Mouse (Mus musculus): ENCODE results near the gene Cmip.

The Cmip gene

GRCm38 (mm10) chr8:117347556-117347955, 90.7 kb downstream of the Cmip start:
- DNase-seq (ENCODE audit: low spot score in 2 of 2) = no peak

- no peak for DNase-seq (ENCODE audit: low spot score in 2 of 2)
Measured at GRCm38 (mm10) chr8:117348718-117349394, 92.0 kb downstream of the Cmip start.

GRCm38 (mm10) chr8:117349541-117349940, 92.7 kb downstream of the Cmip start:
- no peak for DNase-seq (ENCODE audit: low spot score in 2 of 2)

- DNase-seq (ENCODE audit: low spot score in 2 of 2) = no peak
Measured at GRCm38 (mm10) chr8:117352098-117352497, 95.2 kb downstream of the Cmip start.

GRCm38 (mm10) chr8:117355111-117355831, 98.4 kb downstream of the Cmip start:
- DNase-seq (ENCODE audit: low spot score in 2 of 2) = no peak

GRCm38 (mm10) chr8:117356109-117356672, 99.3 kb downstream of the Cmip start:
- no peak for DNase-seq (ENCODE audit: low spot score in 2 of 2)

GRCm38 (mm10) chr8:117357491-117358467, 100.9 kb downstream of the Cmip start:
- no peak for DNase-seq (ENCODE audit: low spot score in 2 of 2)

- DNase-seq (ENCODE audit: low spot score in 2 of 2) = no peak
Measured at GRCm38 (mm10) chr8:117360172-117360930, 103.5 kb downstream of the Cmip start.

GRCm38 (mm10) chr8:117361595-117362437, 105.0 kb downstream of the Cmip start:
- DNase-seq (ENCODE audit: low spot score in 2 of 2) = no peak

GRCm38 (mm10) chr8:117362438-117362726, 105.5 kb downstream of the Cmip start:
- no peak for DNase-seq (ENCODE audit: low spot score in 2 of 2)

- no peak for DNase-seq (ENCODE audit: low spot score in 2 of 2)
Measured at GRCm38 (mm10) chr8:117363291-117363690, 106.4 kb downstream of the Cmip start.

- no peak for DNase-seq (ENCODE audit: low spot score in 2 of 2)
Measured at GRCm38 (mm10) chr8:117364374-117365160, 107.7 kb downstream of the Cmip start.

GRCm38 (mm10) chr8:117366475-117366874, 109.6 kb downstream of the Cmip start:
- DNase-seq (ENCODE audit: low spot score in 2 of 2) = no peak

GRCm38 (mm10) chr8:117367441-117367840, 110.6 kb downstream of the Cmip start:
- no peak for DNase-seq (ENCODE audit: low spot score in 2 of 2)

- DNase-seq (ENCODE audit: low spot score in 2 of 2) = no peak
Measured at GRCm38 (mm10) chr8:117368781-117369180, 111.9 kb downstream of the Cmip start.

GRCm38 (mm10) chr8:117370009-117370408, 113.1 kb downstream of the Cmip start:
- DNase-seq (ENCODE audit: low spot score in 2 of 2) = no peak

- DNase-seq (ENCODE audit: low spot score in 2 of 2) = no peak
Measured at GRCm38 (mm10) chr8:117371189-117371588, 114.3 kb downstream of the Cmip start.

- DNase-seq (ENCODE audit: low spot score in 2 of 2) = peak; percentile 24 to 33
Measured at GRCm38 (mm10) chr8:117372070-117372469, 115.2 kb downstream of the Cmip start.

- no peak for DNase-seq (ENCODE audit: low spot score in 2 of 2)
Measured at GRCm38 (mm10) chr8:117373001-117373428, 116.2 kb downstream of the Cmip start.

All from frontal cortex, postnatal 25 days (tissue).